In the genomic region with DNA sequence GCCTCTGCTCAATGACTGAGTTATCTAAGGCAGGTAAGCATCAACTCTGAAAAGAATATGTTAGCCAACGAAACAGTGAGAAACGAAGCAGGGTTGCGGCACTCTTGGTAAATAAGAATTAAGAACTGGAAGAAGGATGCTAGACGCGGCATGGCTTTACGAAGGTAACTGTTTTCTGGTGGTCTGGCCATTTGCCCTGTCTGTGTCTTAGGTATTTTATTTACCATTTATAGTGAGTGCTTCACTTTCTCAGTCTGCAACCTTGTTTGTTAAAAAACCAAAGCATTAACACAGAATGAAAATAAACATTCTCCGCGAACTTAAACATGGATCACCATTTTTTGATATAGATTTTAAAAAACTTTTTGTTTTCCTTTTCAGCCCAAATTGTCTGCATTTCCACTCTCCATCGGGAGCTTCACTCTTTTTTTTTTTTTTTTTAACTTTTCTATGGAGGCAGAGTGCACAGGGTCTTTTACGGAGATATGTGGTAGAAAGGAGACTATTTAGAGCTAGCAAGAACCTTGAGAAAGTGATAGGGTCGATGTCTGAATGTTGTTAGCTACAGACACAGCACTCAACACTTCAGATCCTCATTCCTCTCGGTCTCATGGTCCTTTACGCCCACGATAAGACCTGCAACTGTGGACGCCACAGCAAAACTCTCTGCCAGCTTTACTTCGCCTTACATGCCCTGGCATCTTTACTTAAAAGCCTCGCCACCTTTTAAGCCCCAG, we compare ENCODE assay signal across 8 mouse cellular contexts. TPM values are rescaled to one million over a fixed set of nuclear protein-coding genes. Genes with fewer than 3 reads are reported as not detected.
DNase-seq lines count a peak whose midpoint lies in the region; ATAC-seq and TF ChIP-seq lines count a peak whose summit lies in the region.

No protein-coding gene starts in this region.

- H3K36me3 ChIP-seq in embryonic facial prominence, embryonic 12.5 days = no peaks in the 10 kb centered on the region
- H3K36me3 ChIP-seq in intestine, embryonic 14.5 days (ENCODE audit: control insufficient read depth, insufficient read depth, low read length) = no peaks in the 10 kb centered on the region
- H3K36me3 ChIP-seq in neural tube, embryonic 13.5 days = no peaks in the 10 kb centered on the region

- peak overlapping the region; percentile 85 for H3K4me2 ChIP-seq in embryonic facial prominence, embryonic 12.5 days (replicated peaks)
- H3K4me2 ChIP-seq in intestine, embryonic 14.5 days (ENCODE audit: low read length) = peak overlapping the region; percentile 93
- H3K4me2 ChIP-seq in neural tube, embryonic 13.5 days = peak overlapping the region; percentile 84

- H3K9me3 ChIP-seq in embryonic facial prominence, embryonic 12.5 days = no peaks in the 10 kb centered on the region
- H3K9me3 ChIP-seq in intestine, embryonic 14.5 days (ENCODE audit: control insufficient read depth, low read length) = no peaks in the 10 kb centered on the region
- no peaks in the 10 kb centered on the region for H3K9me3 ChIP-seq in neural tube, embryonic 13.5 days

- H3K4me3 ChIP-seq in left cerebral cortex, adult 2 months = peak overlapping the region; percentile 79
- peak overlapping the region; percentile 72 for H3K4me3 ChIP-seq in embryonic facial prominence, embryonic 12.5 days
- H3K4me3 ChIP-seq in intestine, embryonic 14.5 days (ENCODE audit: low read depth, low read length) = peak overlapping the region; percentile 96
- H3K4me3 ChIP-seq in neural tube, embryonic 13.5 days = peak overlapping the region; percentile 83

- H3K27me3 ChIP-seq in embryonic facial prominence, embryonic 12.5 days = no peaks in the 10 kb centered on the region
- H3K27me3 ChIP-seq in intestine, embryonic 14.5 days (replicated peaks; ENCODE audit: control insufficient read depth, insufficient read depth, low read length) = no peaks in the 10 kb centered on the region
- H3K27me3 ChIP-seq in neural tube, embryonic 13.5 days = no peaks in the 10 kb centered on the region

- intact Hi-C loops in left cerebral cortex, adult 2 months (cut with DNase I) = loop anchor here (2.0 to 10.0 kb wide), 3 partner anchors 39 to 189 kb away; a partner anchor contains a TSS
- intact Hi-C loops in left cerebral cortex, postnatal 4 days (cut with DNase I) = loop anchor here (5.0 kb wide), 1 partner anchor 77 kb away; a partner anchor contains a TSS

- no peak for DNase-seq in left cerebral cortex, adult 2 months (ENCODE audit: extremely low spot score in 1 of 2, low spot score in 2 of 2)
- DNase-seq in left cerebral cortex, postnatal 4 days = no peak
- DNase-seq in intestine, embryonic 14.5 days (ENCODE audit: low spot score) = no peak
- no peak for DNase-seq in retina, postnatal 1 day
- no peak for DNase-seq in spleen, postnatal 4 days (ENCODE audit: low spot score in 2 of 2)

- ATAC-seq in embryonic facial prominence, embryonic 12.5 days (ENCODE audit: insufficient number of reproducible peaks, insufficient read depth, low FRiP score, low TSS enrichment) = peak; percentile 32; the same call in 1 of the 2 replicates
- no peak; the same call in 1 of the 2 replicates for ATAC-seq in intestine, embryonic 14.5 days (replicated peaks; ENCODE audit: low FRiP score, low TSS enrichment, low read depth)
- peak; percentile 86; the same call in 1 of the 2 replicates for ATAC-seq in neural tube, embryonic 13.5 days (ENCODE audit: low read depth)
- ATAC-seq in granulocyte monocyte progenitor cell, adult 5-6 weeks (replicated peaks; ENCODE audit: poor library complexity, severe bottlenecking) = no peak

- H3K27ac ChIP-seq in left cerebral cortex, adult 2 months = peak overlapping the region; percentile 94
- H3K27ac ChIP-seq in embryonic facial prominence, embryonic 12.5 days = peak overlapping the region; percentile 67; the same call in 1 of the 2 replicates
- peak overlapping the region; percentile 74; the same call in 1 of the 2 replicates for H3K27ac ChIP-seq in intestine, embryonic 14.5 days (ENCODE audit: low read depth)
- peak overlapping the region; percentile 75 for H3K27ac ChIP-seq in neural tube, embryonic 13.5 days (replicated peaks)

- H3K4me1 ChIP-seq in embryonic facial prominence, embryonic 12.5 days = peaks cover 8% of the 10 kb centered on the region; the same call in 1 of the 2 replicates
- H3K4me1 ChIP-seq in intestine, embryonic 14.5 days (replicated peaks; ENCODE audit: control insufficient read depth, insufficient read depth, low read length) = peaks cover 8% of the 10 kb centered on the region; the same call in 1 of the 2 replicates
- peaks cover 19% of the 10 kb centered on the region for H3K4me1 ChIP-seq in neural tube, embryonic 13.5 days (replicated peaks)

- H3K9ac ChIP-seq in embryonic facial prominence, embryonic 12.5 days = peak overlapping the region; percentile 86
- H3K9ac ChIP-seq in intestine, embryonic 14.5 days (ENCODE audit: low read length) = peak overlapping the region; percentile 91
- H3K9ac ChIP-seq in neural tube, embryonic 13.5 days = peak overlapping the region; percentile 88

- 32% methylated on average over 17 of the region's 17 CpGs for WGBS in embryonic facial prominence, embryonic 12.5 days
- 29% methylated on average over 17 of the region's 17 CpGs for WGBS in intestine, embryonic 14.5 days
- WGBS in neural tube, embryonic 13.5 days = 33% methylated on average over 17 of the region's 17 CpGs

- TF ChIP-seq CTCF in left cerebral cortex, adult 2 months (IDR thresholded peaks at IDR 0.05) = no peak

RNA-seq across cellular contexts. Expression of a gene that starts 0.5 kb away (rescaled TPM):
- total RNA-seq in left cerebral cortex, adult 2 months (2021) = 10 to 100 TPM; 47.1 to 52.2 TPM
- 10 to 100 TPM; 20.7 to 23.3 TPM for total RNA-seq in left cerebral cortex, postnatal 4 days (2021)
- 12.5 and 12.8 TPM in 2 replicates for polyA plus RNA-seq in embryonic facial prominence, embryonic 12.5 days (2016; fragmentation: Nextera tagmentation; extraction: Ambion mirVana)
- 16.9 and 17.5 TPM in 2 replicates for polyA plus RNA-seq in intestine, embryonic 14.5 days (2014; fragmentation: Nextera tagmentation; extraction: Ambion mirVana)
- polyA plus RNA-seq in neural tube, embryonic 13.5 days (2015; fragmentation: Nextera tagmentation; extraction: Ambion mirVana) = 20.9 and 21.8 TPM in 2 replicates
- 15.4 and 16.6 TPM in 2 replicates for total RNA-seq in granulocyte monocyte progenitor cell, adult 5-6 weeks (2014; fragmentation: Nextera tagmentation)
- total RNA-seq in granulocyte monocyte progenitor cell, adult 5-6 weeks (2017) = 7.8 and 10.7 TPM in 2 replicates

RNA-seq across cellular contexts. Expression of a gene that starts 26.3 kb away (rescaled TPM):
- 1 to 10 TPM; 1.7 to 2.5 TPM for total RNA-seq in left cerebral cortex, adult 2 months (2021)
- total RNA-seq in left cerebral cortex, postnatal 4 days (2021) = 1 to 10 TPM; 3.4 to 4.2 TPM
- polyA plus RNA-seq in embryonic facial prominence, embryonic 12.5 days (2016; fragmentation: Nextera tagmentation; extraction: Ambion mirVana) = not detected in 2 replicates
- polyA plus RNA-seq in intestine, embryonic 14.5 days (2014; fragmentation: Nextera tagmentation; extraction: Ambion mirVana) = not detected in 2 replicates
- polyA plus RNA-seq in neural tube, embryonic 13.5 days (2015; fragmentation: Nextera tagmentation; extraction: Ambion mirVana) = 0.18 and 0.54 TPM in 2 replicates
- not detected in 2 replicates for total RNA-seq in granulocyte monocyte progenitor cell, adult 5-6 weeks (2014; fragmentation: Nextera tagmentation)
- total RNA-seq in granulocyte monocyte progenitor cell, adult 5-6 weeks (2017) = not detected in 2 replicates

RNA-seq across cellular contexts. Expression of a gene that starts 38.5 kb away (rescaled TPM):
- total RNA-seq in left cerebral cortex, adult 2 months (2021) = 10 to 100 TPM in 1 of 2 experiments, 1 to 10 TPM in 1; 9.8 to 11.2 TPM
- total RNA-seq in left cerebral cortex, postnatal 4 days (2021) = 10 to 100 TPM in 1 of 2 experiments, 1 to 10 TPM in 1; 7.3 to 10.8 TPM
- 8.7 and 9.0 TPM in 2 replicates for polyA plus RNA-seq in embryonic facial prominence, embryonic 12.5 days (2016; fragmentation: Nextera tagmentation; extraction: Ambion mirVana)
- 7.6 and 9.1 TPM in 2 replicates for polyA plus RNA-seq in intestine, embryonic 14.5 days (2014; fragmentation: Nextera tagmentation; extraction: Ambion mirVana)
- 5.1 and 5.3 TPM in 2 replicates for polyA plus RNA-seq in neural tube, embryonic 13.5 days (2015; fragmentation: Nextera tagmentation; extraction: Ambion mirVana)
- total RNA-seq in granulocyte monocyte progenitor cell, adult 5-6 weeks (2014; fragmentation: Nextera tagmentation) = 8.5 and 25.0 TPM in 2 replicates
- 23.5 and 26.0 TPM in 2 replicates for total RNA-seq in granulocyte monocyte progenitor cell, adult 5-6 weeks (2017)

Comparison
In these comparisons a context has a peak if more than half of its experiments do, and no peak if none do; other contexts are left out.
1. ATAC-seq: peak in embryonic facial prominence, embryonic 12.5 days (single experiment) and neural tube, embryonic 13.5 days (single experiment); none in intestine, embryonic 14.5 days (single experiment) and granulocyte monocyte progenitor cell, adult 5-6 weeks (single experiment).
2. Peak in every context shown above with its lines, with median percentiles within 50 percentile points of each other: H3K27ac ChIP-seq, H3K4me3 ChIP-seq, H3K4me2 ChIP-seq and H3K9ac ChIP-seq.